Mouse (Mus musculus) MEL (cell line): ENCODE results near the gene Washc2. TPM values are rescaled to one million over a fixed set of nuclear protein-coding genes. Genes with fewer than 3 reads are reported as not detected.

Source experiments
- DNase-seq: peaks from one replicate; pipeline ENCODE4 v3.0.0; 2011; ENCODE audit warnings: low read depth, low spot score
- H3K27ac ChIP-seq: 2 replicates; pipeline ENCODE4 v1.5.1; 2012; ENCODE audit warnings: low read depth, mild to moderate bottlenecking, control low read depth, low read length, moderate library complexity; ENCODE audit not compliant: control insufficient read depth
- H3K27me3 ChIP-seq, 2 experiments: fragments of 150-350 bp in 1 of 2; sonication (generic) in 1 of 2; 2 replicates each; pipeline ENCODE4 v1.6.1; 2012; ENCODE audit warnings: low read length in 2 of 2, mild to moderate bottlenecking in 2 of 2, improper control_type of control experiment in 1 of 2, moderate library complexity in 1 of 2; ENCODE audit not compliant: insufficient read depth in 2 of 2, control insufficient read depth in 1 of 2
- H3K36me3 ChIP-seq, 2 experiments: 2 replicates each; pipeline ENCODE4 v1.6.1; 2012 to 2014; ENCODE audit warnings: low read length in 2 of 2, improper control_type of control experiment in 1 of 2, inconsistent platforms in 1 of 2, mild to moderate bottlenecking in 1 of 2; ENCODE audit not compliant: insufficient read depth in 2 of 2, control insufficient read depth in 1 of 2
- H3K4me1 ChIP-seq, 2 experiments: fragments of 150-350 bp in 1 of 2; sonication (generic) in 1 of 2; 2 replicates each; pipeline ENCODE4 v1.6.1; 2012; ENCODE audit warnings: low read length in 2 of 2, improper control_type of control experiment in 1 of 2, mild to moderate bottlenecking in 1 of 2; ENCODE audit not compliant: insufficient read depth in 2 of 2, control insufficient read depth in 1 of 2
- H3K4me3 ChIP-seq, 2 experiments: fragments of 150-350 bp in 1 of 2; sonication (generic) in 1 of 2; 2 replicates each; pipeline ENCODE4 v1.5.1; 2012; ENCODE audit warnings: low read depth in 2 of 2, low read length in 2 of 2, mild to moderate bottlenecking in 2 of 2, moderate library complexity in 2 of 2, control low read depth in 1 of 2, improper control_type of control experiment in 1 of 2; ENCODE audit not compliant: control insufficient read depth in 1 of 2, insufficient read depth in 1 of 2
- H3K79me2 ChIP-seq: 2 replicates; pipeline ENCODE4 v1.6.1; 2012; ENCODE audit warnings: mild to moderate bottlenecking, low read length, moderate library complexity; ENCODE audit not compliant: control insufficient read depth, poor library complexity, insufficient read depth
- H3K9ac ChIP-seq: 2 replicates; pipeline ENCODE4 v1.6.1; 2012; ENCODE audit warnings: low read depth, mild to moderate bottlenecking, control low read depth, low read length, moderate library complexity; ENCODE audit not compliant: control insufficient read depth, poor library complexity, severe bottlenecking
- H3K9me3 ChIP-seq: fragments of 150-350 bp; sonication (generic); replicated peaks from 2 replicates; pipeline ENCODE4 v1.6.1; 2012; ENCODE audit warnings: mild to moderate bottlenecking, low read length, improper control_type of control experiment, moderate library complexity; ENCODE audit not compliant: insufficient read depth
- CHD1 ChIP-seq: IDR thresholded peaks from 2 replicates; pipeline ENCODE4 v1.6.1; 2012; ENCODE audit warnings: low read depth, mild to moderate bottlenecking, inconsistent platforms, low read length, improper control_type of control experiment
- CHD2 ChIP-seq: IDR thresholded peaks from 2 replicates; pipeline ENCODE4 v1.6.1; 2011; ENCODE audit warnings: low read length, improper control_type of control experiment
- E2F4 ChIP-seq: IDR thresholded peaks from 2 replicates; pipeline ENCODE4 v1.6.1; 2011; ENCODE audit warnings: low read depth, low read length, improper control_type of control experiment, borderline replicate concordance
- GABPA ChIP-seq: IDR thresholded peaks from 2 replicates; pipeline ENCODE4 v1.6.1; 2012; ENCODE audit warnings: low read depth, mild to moderate bottlenecking, inconsistent platforms, low read length, improper control_type of control experiment, moderate library complexity
- GATA1 ChIP-seq: IDR thresholded peaks from 2 replicates; pipeline ENCODE4 v1.6.1; 2011; ENCODE audit warnings: low read depth, low read length, improper control_type of control experiment
- HCFC1 ChIP-seq: IDR thresholded peaks from 2 replicates; pipeline ENCODE4 v1.6.1; 2012; ENCODE audit warnings: low read depth, mild to moderate bottlenecking, inconsistent platforms, low read length, improper control_type of control experiment, moderate library complexity
- MAFK ChIP-seq: IDR thresholded peaks from 2 replicates; pipeline ENCODE4 v1.6.1; 2011; ENCODE audit warnings: low read depth, mild to moderate bottlenecking, low read length, improper control_type of control experiment, borderline replicate concordance
- NRF1 ChIP-seq: IDR thresholded peaks from 2 replicates; pipeline ENCODE4 v1.6.1; 2014; ENCODE audit warnings: low read depth, mild to moderate bottlenecking, inconsistent platforms, low read length, improper control_type of control experiment, moderate library complexity; ENCODE audit not compliant: poor library complexity, insufficient read depth, severe bottlenecking
- POLR2A ChIP-seq, 2 experiments: IDR thresholded peaks; 2 replicates each; pipeline ENCODE4 v1.6.1; 2011 to 2012; ENCODE audit warnings: low read length in 2 of 2, mild to moderate bottlenecking in 2 of 2, control low read depth in 1 of 2, improper control_type of control experiment in 1 of 2, low read depth in 1 of 2, moderate library complexity in 1 of 2; ENCODE audit not compliant: control insufficient read depth in 1 of 2, insufficient read depth in 1 of 2, poor library complexity in 1 of 2
- POLR2AphosphoS2 ChIP-seq: IDR thresholded peaks from 2 replicates; pipeline ENCODE4 v1.6.1; 2011; ENCODE audit warnings: low read length, improper control_type of control experiment
- RCOR1 ChIP-seq: IDR thresholded peaks from 2 replicates; pipeline ENCODE4 v1.6.1; 2012; ENCODE audit warnings: low read depth, mild to moderate bottlenecking, inconsistent platforms, low read length, improper control_type of control experiment
- SIN3A ChIP-seq: IDR thresholded peaks from 2 replicates; pipeline ENCODE4 v1.6.1; 2012; ENCODE audit warnings: low read length, improper control_type of control experiment, inconsistent platforms
- TAL1 ChIP-seq: IDR thresholded peaks from 2 replicates; pipeline ENCODE4 v1.6.1; 2012; ENCODE audit warnings: mild to moderate bottlenecking, inconsistent platforms, low read length, moderate library complexity, mixed read lengths
- TCF12 ChIP-seq: IDR thresholded peaks from 2 replicates; pipeline ENCODE4 v1.6.1; 2014; ENCODE audit warnings: low read depth, mild to moderate bottlenecking, inconsistent platforms, low read length, improper control_type of control experiment, moderate library complexity
- UBTF ChIP-seq: IDR thresholded peaks from 2 replicates; pipeline ENCODE4 v1.6.1; 2012; ENCODE audit warnings: low read depth, mild to moderate bottlenecking, inconsistent platforms, low read length, improper control_type of control experiment, moderate library complexity, borderline replicate concordance; ENCODE audit not compliant: insufficient read depth
- USF2 ChIP-seq, 2 experiments: IDR thresholded peaks; 2 replicates each; pipeline ENCODE4 v1.6.1; 2011 to 2012; ENCODE audit warnings: improper control_type of control experiment in 2 of 2, low read length in 2 of 2, borderline replicate concordance in 1 of 2, inconsistent platforms in 1 of 2, low read depth in 1 of 2, mild to moderate bottlenecking in 1 of 2; ENCODE audit not compliant: insufficient read depth in 1 of 2
- ZC3H11A ChIP-seq: IDR thresholded peaks from 2 replicates; pipeline ENCODE4 v1.6.1; 2012; ENCODE audit warnings: low read depth, mild to moderate bottlenecking, inconsistent platforms, low read length, improper control_type of control experiment
- ZKSCAN1 ChIP-seq: IDR thresholded peaks from 2 replicates; pipeline ENCODE4 v1.6.1; 2012; ENCODE audit warnings: low read depth, mild to moderate bottlenecking, inconsistent platforms, low read length, improper control_type of control experiment, moderate library complexity
- ZNF384 ChIP-seq: IDR thresholded peaks from 2 replicates; pipeline ENCODE4 v1.6.1; 2012; ENCODE audit warnings: low read depth, mild to moderate bottlenecking, inconsistent platforms, low read length, improper control_type of control experiment
- polyA plus RNA-seq, 2 experiments: library from polyadenylated mRNA; stranded (reverse) in 1 of 2; unstranded in 1 of 2; fragments of >175 nt in 1 of 2; fragments of >200 nt in 1 of 2; gene quantifications; 2 replicates each; pipeline versions ENCODE4 v1.2.1 to v1.2.4; 2012; ENCODE audit warnings: low replicate concordance in 2 of 2, low read depth in 1 of 2; ENCODE audit not compliant: insufficient read length in 2 of 2, insufficient read depth in 1 of 2, missing spikeins in 1 of 2
- total RNA-seq: library from RNA; depleted of rRNA; stranded (reverse); fragments of 300-350 nt; gene quantifications from 2 replicates; pipeline ENCODE4 v1.2.3, GENCODE M21; 2012

The Washc2 gene
- total and polyA plus RNA-seq, 3 experiments, result 25.3 to 38.3 TPM; not detected in 1

DNA sequence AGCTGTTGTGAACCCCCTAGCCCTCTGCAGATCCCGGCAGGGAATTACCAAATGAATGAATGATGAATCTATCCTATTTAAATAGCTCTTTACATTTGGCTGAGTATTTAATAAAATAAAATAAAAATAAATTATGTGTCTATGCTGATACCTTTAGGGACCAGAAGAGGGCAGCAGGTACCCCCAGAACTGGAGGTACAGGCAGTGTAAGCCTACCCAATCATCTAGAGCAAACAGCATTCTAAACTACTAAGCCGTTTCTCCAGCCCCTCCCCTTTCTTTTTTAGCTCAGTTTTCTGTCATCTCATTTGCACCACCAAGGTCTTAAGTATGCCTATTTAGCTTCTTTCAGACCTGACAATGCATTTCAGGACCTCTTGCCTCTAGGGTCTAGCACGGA, 9.7 kb upstream of the Washc2 start (continued):
- TF ChIP-seq POLR2A (IDR thresholded peaks at IDR 0.05; ENCODE audit: control insufficient read depth in 1 of 2, insufficient read depth in 1 of 2, low read depth in 1 of 2, low read length in 2 of 2, poor library complexity in 1 of 2), result no peak
- TF ChIP-seq USF2 (IDR thresholded peaks at IDR 0.05; ENCODE audit: borderline replicate concordance in 1 of 2, insufficient read depth in 1 of 2, low read depth in 1 of 2, low read length in 2 of 2), result no peak
- TF ChIP-seq GATA1, result no peak
- no peak for TF ChIP-seq ZNF384
- no peak for TF ChIP-seq MAFK
- no peak for TF ChIP-seq POLR2AphosphoS2
- TF ChIP-seq TCF12, result no peak
- no peak for TF ChIP-seq RCOR1
- TF ChIP-seq E2F4, result no peak
- TF ChIP-seq GABPA, result no peak
- TF ChIP-seq TAL1, result no peak
- no peak for TF ChIP-seq ZKSCAN1
- 0 out of 2 replicates have a peak, but pooled peaks have one; percentile 47 for TF ChIP-seq SIN3A
- no peak for TF ChIP-seq CHD2
- no peak for TF ChIP-seq CHD1
- TF ChIP-seq ZC3H11A, result peak; percentile 67
- no peak for TF ChIP-seq UBTF

GRCm38 (mm10) chr6:116199682-116200081, 8.2 kb upstream of the Washc2 start:
- Histone ChIP-seq H3K36me3 (peaks cover 0 to 5% of the 10 kb centered on the region in 2 experiments; a peak in 2 of 4 replicates), H3K9me3 (no peaks in the 10 kb centered on the region), H3K4me1 (peaks cover 0 to 3% of the 10 kb centered on the region in 2 experiments; a peak in 2 of 4 replicates), H3K4me3 (no peak overlapping the region), H3K27me3 (no peaks in the 10 kb centered on the region), H3K9ac (no peak overlapping the region), H3K79me2 (no peaks in the 10 kb centered on the region), H3K27ac (no peak overlapping the region)
- peak; percentile 47 for DNase-seq
- TF ChIP-seq TAL1 (peak; percentile 69), GATA1 (0 out of 2 replicates have a peak, but pooled peaks have one; percentile 30), ZNF384 (no peak)

DNA sequence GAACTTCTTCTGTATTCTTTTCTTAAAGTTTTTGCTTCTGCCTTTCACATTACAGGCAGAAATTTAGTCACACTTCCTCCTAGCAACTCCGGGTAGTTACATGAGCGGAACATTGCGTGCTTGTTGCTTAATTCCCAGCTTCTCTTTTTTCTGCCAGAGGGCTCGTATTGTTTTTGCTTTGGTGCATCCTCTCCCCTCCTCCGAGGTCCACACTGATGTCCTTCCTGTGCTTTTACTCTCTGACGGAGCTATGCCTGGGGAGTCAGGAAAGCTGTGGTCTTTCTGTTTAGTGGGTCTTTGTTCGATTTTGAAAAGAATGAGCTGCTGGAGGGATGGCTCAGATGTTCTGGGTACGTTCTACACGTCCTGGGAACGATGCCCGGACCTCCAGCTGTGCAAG, 19.9 kb downstream of the Washc2 start:
- H3K79me2 ChIP-seq, result no peaks in the 10 kb centered on the region
- DNase-seq, result no peak
- H3K4me3 ChIP-seq, result no peak overlapping the region
- no peaks in the 10 kb centered on the region for H3K27me3 ChIP-seq
- H3K36me3 ChIP-seq, result peaks cover 3 to 5% of the 10 kb centered on the region in 2 experiments
- H3K9me3 ChIP-seq, result no peaks in the 10 kb centered on the region
- no peak overlapping the region for H3K27ac ChIP-seq
- no peaks in the 10 kb centered on the region; a peak in 1 of 4 replicates for H3K4me1 ChIP-seq
- TF ChIP-seq CHD2 (no peak), HCFC1 (no peak), USF2 (IDR thresholded peaks at IDR 0.05; ENCODE audit: borderline replicate concordance in 1 of 2, insufficient read depth in 1 of 2, low read depth in 1 of 2, low read length in 2 of 2) (no peak), NRF1 (no peak)
- no peak overlapping the region for H3K9ac ChIP-seq
